Mouse (Mus musculus): ENCODE data around the gene Hoxd4. TPM values are rescaled to one million over a fixed set of nuclear protein-coding genes. Genes with fewer than 3 reads are reported as not detected.

Gene Hoxd4
- polyA plus RNA-seq, 1 experiment from 2014 or later, result 6.7 TPM

DNA sequence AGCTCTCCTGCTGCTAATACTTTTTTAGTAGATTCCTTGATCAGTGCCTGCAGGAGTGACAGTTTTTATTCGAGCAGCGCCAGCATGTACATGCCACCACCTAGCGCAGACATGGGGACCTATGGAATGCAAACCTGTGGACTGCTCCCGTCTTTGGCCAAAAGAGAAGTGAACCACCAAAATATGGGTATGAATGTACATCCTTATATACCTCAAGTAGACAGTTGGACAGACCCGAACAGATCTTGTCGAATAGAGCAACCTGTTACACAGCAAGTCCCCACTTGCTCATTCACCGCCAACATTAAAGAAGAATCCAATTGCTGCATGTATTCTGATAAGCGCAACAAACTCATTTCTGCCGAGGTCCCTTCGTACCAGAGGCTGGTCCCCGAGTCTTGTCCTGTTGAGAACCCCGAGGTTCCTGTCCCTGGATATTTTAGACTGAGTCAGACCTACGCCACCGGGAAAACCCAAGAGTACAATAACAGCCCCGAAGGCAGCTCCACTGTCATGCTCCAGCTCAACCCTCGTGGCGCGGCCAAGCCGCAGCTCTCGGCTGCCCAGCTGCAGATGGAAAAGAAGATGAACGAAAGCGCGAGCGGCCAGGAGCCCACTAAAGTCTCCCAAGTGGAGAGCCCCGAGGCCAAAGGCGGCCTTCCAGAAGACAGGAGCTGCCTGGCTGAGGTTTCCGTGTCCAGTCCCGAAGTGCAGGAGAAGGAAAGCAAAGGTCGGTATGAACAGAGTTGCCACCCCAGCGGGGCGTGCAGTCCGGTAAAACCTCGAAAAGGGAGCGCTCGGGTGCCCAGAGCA lies 19.5 kb upstream of the Hoxd4 start:
- DNase-seq (ENCODE audit: low read depth, low spot score), result no peak
- peak; percentile 12 for ATAC-seq
- peaks cover 72% of the 10 kb centered on the region for H3K27me3 ChIP-seq
- CTCF ChIA-PET, result no interaction called here
- POLR2A ChIA-PET, result no interaction called here
- TF ChIP-seq CTCF (IDR thresholded peaks at IDR 0.05), result no peak
- in situ Hi-C loops (cut with MboI; ENCODE audit: low pct_unique_long_range_greater_than_20kb), result loop anchor here (10.0 to 25.0 kb wide), 2 partner anchors 453 to 1070 kb away; no protein-coding TSS in a partner anchor

DNA sequence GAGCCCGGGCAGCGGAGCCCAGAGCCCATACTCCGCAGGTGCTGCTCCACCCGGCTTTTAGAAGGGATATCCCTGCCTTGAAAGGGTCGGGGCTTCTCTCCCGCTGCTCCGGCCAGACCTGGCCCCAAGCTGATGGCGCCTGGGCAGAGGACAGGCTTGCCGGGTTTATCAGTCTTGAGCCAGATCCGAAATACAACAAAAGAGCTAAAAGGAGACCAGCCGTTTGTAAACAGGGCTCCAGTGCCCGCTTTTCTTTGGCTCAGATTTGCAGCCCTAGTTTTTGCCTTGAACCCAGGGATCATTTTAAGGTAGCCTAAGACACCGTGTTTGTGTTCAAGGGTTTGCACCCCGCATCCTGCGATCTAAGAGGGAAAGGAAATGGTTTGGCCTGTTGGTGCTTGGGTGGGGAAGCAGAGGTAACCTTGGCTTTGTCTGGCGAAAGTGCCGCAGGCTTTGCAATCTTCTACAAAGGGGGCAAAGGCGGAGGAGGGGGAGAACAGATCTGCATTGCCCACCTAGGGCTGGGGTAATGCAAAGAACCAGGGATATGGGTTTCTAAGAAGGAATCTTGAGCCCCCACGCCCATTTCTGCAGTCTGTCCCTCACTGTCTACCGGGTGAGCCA lies 18.8 kb upstream of the Hoxd4 start:
- ATAC-seq (no peak), DNase-seq (ENCODE audit: low read depth, low spot score) (no peak)
- ChIA-PET CTCF (no interaction called here), POLR2A (no interaction called here)
- no peak for TF ChIP-seq CTCF (IDR thresholded peaks at IDR 0.05)
- H3K27me3 ChIP-seq, result peaks cover 64% of the 10 kb centered on the region
- in situ Hi-C loops (cut with MboI; ENCODE audit: low pct_unique_long_range_greater_than_20kb), result loop anchor here (10.0 to 25.0 kb wide), 2 partner anchors 452 to 1069 kb away; no protein-coding TSS in a partner anchor

DNA sequence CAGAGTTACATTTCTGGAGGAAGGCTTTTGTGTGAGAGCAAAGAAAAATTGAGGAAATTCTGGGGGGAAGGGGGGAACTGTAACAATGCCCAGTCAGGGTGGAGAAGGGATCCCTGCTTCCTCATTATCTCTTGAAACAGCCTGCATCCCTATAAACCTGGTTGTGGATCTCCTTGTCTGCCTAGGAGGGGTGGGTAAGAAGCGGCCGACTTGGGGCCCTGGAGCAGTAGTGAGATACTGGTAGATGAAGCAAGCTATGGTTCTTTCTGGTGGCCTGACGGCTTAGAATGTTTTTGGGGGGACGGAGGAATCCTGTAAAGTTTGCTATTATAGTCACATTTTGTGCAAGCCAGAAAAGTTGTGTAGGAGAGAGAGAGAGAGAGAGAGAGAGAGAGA lies 18.3 kb upstream of the Hoxd4 start:
- DNase-seq (ENCODE audit: low read depth, low spot score), result no peak
- TF ChIP-seq CTCF (IDR thresholded peaks at IDR 0.05), result no peak
- H3K27me3 ChIP-seq, result peaks cover 59% of the 10 kb centered on the region
- ChIA-PET POLR2A (no interaction called here), CTCF (no interaction called here)
- no peak for ATAC-seq
- in situ Hi-C loops (cut with MboI; ENCODE audit: low pct_unique_long_range_greater_than_20kb), result loop anchor here (10.0 to 25.0 kb wide), 2 partner anchors 451 to 1069 kb away; no protein-coding TSS in a partner anchor

DNA sequence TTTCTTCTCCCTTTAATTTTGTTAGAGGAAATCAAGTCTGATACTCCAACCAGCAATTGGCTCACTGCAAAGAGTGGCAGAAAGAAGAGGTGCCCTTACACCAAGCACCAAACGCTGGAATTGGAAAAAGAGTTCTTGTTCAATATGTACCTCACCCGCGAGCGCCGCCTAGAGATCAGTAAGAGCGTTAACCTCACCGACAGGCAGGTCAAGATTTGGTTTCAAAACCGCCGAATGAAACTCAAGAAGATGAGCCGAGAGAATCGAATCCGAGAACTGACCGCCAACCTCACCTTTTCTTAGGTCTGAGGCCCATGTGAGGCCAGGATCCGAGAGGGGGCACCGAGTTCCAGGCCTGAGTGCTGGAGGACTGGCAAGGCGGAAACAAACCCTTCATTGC lies 17.7 kb upstream of the Hoxd4 start:
- DNase-seq (ENCODE audit: low read depth, low spot score) (no peak), ATAC-seq (no peak)
- H3K27me3 ChIP-seq, result peaks cover 53% of the 10 kb centered on the region
- ChIA-PET POLR2A (no interaction called here), CTCF (no interaction called here)
- no peak for TF ChIP-seq CTCF (IDR thresholded peaks at IDR 0.05)
- in situ Hi-C loops (cut with MboI; ENCODE audit: low pct_unique_long_range_greater_than_20kb), result loop anchor here (10.0 to 25.0 kb wide), 2 partner anchors 451 to 1068 kb away; no protein-coding TSS in a partner anchor

DNA sequence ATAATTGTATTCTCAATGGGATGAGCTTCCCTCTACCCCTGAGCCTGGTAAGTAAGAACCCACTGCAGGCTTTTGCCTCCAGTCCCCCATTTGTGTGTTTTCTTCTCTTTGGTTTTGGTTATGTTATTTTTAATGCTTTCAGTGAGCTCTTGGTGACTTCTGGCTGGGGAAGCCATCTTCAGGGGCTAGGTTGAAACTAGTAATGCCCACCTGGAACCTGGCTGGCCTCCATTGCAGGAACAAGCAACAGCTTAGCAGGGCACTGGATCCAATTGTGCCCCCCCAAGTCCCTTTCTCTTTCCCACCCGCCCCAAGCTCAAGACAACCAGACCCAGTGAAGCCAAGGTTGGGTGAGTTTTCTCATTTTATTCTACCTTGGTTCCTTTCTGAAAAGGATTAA lies 16.3 kb upstream of the Hoxd4 start:
- in situ Hi-C loops (cut with MboI; ENCODE audit: low pct_unique_long_range_greater_than_20kb), result loop anchor here (10.0 to 25.0 kb wide), 2 partner anchors 449 to 1067 kb away; no protein-coding TSS in a partner anchor
- no peak for ATAC-seq
- CTCF ChIA-PET, result interaction anchor here (0.7 to 0.9 kb wide), 2 partner anchors 10 to 617 kb away, joined by 3 read pairs; no protein-coding TSS in a partner anchor
- no peak for TF ChIP-seq CTCF (IDR thresholded peaks at IDR 0.05)
- POLR2A ChIA-PET, result no interaction called here
- DNase-seq (ENCODE audit: low read depth, low spot score), result no peak
- peaks cover 42% of the 10 kb centered on the region for H3K27me3 ChIP-seq

DNA sequence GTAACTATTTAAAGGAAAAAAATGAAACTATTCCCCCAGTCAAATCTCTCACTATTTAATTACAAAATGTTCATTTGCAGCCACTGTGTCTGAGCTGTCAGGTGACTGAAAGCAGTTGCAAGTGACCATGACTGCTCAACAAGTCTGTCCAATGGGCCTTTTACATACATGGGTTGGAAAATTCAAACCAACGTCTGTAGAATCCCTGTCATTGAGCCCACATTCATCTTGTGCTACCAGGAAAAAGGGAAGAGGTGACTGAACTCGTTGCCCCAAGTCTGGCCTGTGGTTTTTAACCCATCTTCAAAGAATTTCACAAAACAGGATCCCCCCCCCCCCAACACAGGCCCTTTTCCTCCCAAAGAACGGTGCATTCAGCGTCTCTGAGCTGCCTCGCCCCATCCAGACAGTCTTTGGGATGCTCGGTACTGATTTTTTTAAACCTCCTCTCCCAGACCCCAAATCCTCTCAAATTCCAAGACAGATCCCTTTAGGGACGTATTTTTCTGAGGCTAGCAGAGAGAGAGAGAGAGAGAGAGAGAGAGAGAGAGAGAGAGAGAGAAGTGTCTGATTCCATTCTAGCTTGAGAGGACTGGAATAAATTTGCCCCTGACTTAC lies 15.8 kb upstream of the Hoxd4 start:
- H3K27me3 ChIP-seq, result peaks cover 37% of the 10 kb centered on the region
- TF ChIP-seq CTCF (IDR thresholded peaks at IDR 0.05), result no peak
- DNase-seq (ENCODE audit: low read depth, low spot score) (no peak), ATAC-seq (no peak)
- ChIA-PET CTCF (no interaction called here), POLR2A (no interaction called here)
- in situ Hi-C loops (cut with MboI; ENCODE audit: low pct_unique_long_range_greater_than_20kb), result loop anchor here (10.0 to 25.0 kb wide), 2 partner anchors 449 to 1066 kb away; no protein-coding TSS in a partner anchor

DNA sequence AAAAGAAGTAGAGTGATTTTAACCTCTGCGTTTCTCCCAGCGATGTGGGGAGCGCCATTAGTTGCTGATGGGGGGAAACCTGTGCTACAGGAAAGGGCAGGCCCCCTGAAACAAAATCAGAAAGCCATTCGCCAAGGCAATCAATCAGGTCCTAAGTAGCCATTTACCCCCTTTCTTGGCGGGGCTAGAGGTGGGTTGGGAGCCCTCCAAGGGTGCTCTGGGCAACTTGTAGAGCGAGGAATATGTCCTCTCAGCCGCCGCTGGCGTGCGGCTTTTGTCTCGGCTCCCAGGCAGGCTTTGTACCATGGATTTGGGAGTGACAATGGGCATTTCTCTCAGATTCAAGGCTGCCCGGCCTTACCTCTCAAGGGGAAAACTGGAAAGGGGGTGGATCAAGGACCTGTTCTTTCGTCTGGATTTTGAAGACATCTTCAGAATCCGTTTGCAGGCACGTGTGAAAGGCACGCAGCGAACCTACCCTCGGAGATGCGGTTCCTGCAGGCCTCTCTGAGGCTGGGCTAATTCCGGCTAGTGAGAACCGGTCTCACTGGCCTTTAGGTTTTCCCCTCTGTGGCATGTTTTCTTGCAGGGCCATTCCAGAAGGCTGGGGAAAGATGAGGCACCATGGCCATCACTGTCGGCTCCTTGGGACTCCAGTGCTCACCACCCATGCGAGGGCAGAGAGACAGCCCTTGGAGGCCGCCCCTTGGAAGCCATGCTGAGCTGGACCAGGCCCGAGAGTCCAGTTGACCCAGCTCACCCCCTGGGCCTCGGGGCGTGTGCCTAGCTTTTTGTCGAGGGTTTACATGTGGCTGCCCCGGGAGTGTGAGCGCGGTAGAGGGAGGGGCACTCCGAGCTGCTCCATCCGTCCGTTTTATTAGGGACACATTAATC lies 15.0 kb upstream of the Hoxd4 start:
- POLR2A ChIA-PET, result no interaction called here
- in situ Hi-C loops (cut with MboI; ENCODE audit: low pct_unique_long_range_greater_than_20kb), result loop anchor here (10.0 to 25.0 kb wide), 2 partner anchors 448 to 1066 kb away; no protein-coding TSS in a partner anchor
- CTCF ChIA-PET, result no interaction called here
- DNase-seq (ENCODE audit: low read depth, low spot score) (no peak), ATAC-seq (no peak)
- H3K27me3 ChIP-seq, result peaks cover 29% of the 10 kb centered on the region
- no peak for TF ChIP-seq CTCF (IDR thresholded peaks at IDR 0.05)

DNA sequence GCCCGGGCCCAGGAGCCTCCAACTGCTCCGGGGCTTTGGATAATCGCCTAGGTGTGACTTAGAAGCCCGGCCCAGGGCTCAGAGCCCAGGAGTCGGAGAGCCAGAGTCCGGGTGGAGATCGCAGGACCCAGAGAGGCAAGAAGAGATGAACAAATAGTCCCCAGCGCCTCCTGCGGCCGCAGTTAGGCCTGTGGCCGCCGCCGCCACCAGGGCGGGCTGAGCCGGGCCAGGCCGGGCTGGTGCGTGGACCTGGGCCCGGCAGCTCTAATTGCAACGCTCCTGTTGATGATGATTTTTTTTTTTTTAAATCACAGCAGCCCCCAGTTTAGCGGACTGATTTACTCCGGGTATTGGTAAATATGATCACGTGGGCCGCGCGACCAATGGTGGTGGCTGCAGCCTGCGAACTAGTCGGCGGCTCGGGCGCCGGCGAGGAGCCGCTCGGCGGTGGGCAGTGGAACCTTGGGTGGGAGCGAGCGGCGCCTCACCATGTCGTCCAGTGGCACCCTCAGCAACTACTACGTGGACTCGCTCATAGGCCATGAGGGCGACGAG lies 14.1 kb upstream of the Hoxd4 start, which contains the start of gene Hoxd9:
Hoxd9 (plus strand) TSS at position 161 of the 555 bp plus-strand sequence.
- peaks cover 19% of the 10 kb centered on the region for H3K27me3 ChIP-seq

DNA sequence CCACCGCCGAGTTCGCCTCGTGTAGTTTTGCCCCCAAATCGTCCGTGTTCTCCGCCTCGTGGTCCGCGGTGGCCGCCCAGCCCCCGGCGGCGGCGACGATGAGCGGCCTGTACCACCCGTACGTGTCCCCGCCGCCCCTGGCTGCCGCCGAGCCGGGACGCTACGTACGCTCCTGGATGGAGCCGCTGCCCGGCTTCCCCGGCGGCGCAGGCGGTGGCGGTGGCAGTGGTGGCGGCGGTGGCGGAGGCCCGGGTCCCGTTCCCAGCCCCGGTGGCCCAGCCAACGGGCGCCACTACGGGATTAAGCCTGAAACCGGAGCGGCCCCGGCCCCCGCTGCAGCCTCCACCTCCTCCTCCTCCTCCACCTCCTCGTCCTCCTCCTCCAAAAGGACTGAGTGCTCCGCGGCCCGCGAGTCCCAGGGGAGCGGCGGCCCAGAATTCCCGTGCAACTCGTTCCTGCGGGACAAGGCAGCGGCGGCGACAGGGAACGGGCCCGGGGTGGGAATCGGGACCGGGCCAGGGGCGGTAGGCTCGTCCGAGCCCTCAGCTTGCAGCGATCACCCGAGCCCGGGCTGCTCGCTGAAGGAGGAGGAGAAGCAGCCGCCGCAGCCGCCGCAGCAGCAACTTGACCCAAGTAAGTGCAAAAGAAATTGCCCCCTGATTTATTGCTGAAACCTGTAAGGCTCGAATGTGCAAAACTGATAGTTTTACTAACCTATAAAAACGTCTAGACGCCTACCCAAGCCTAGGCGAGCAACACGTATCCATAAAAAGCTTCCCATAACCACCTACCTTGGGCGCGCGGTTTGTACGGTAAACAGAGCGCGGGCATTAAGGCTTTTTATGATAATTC lies 13.3 kb upstream of the Hoxd4 start:
- ATAC-seq, result peak; percentile 31
- no peak for TF ChIP-seq CTCF (IDR thresholded peaks at IDR 0.05)
- in situ Hi-C loops (cut with MboI; ENCODE audit: low pct_unique_long_range_greater_than_20kb), result loop anchor here (10.0 to 25.0 kb wide), 2 partner anchors 446 to 1064 kb away; no protein-coding TSS in a partner anchor
- CTCF ChIA-PET, result no interaction called here
- peaks cover 13% of the 10 kb centered on the region for H3K27me3 ChIP-seq
- DNase-seq (ENCODE audit: low read depth, low spot score), result no peak
- POLR2A ChIA-PET, result no interaction called here

More for the DNA sequence above, 14.1 kb upstream of the Hoxd4 start, which contains the start of gene Hoxd9:
- CTCF ChIA-PET, result no interaction called here
- peak; percentile 44 for ATAC-seq
- TF ChIP-seq CTCF (IDR thresholded peaks at IDR 0.05), result no peak
- DNase-seq (ENCODE audit: low read depth, low spot score), result no peak
- in situ Hi-C loops (cut with MboI; ENCODE audit: low pct_unique_long_range_greater_than_20kb), result loop anchor here (10.0 to 25.0 kb wide), 2 partner anchors 447 to 1065 kb away; no protein-coding TSS in a partner anchor
- POLR2A ChIA-PET, result no interaction called here
